Mouse (Mus musculus) thymus, adult 2 months (tissue): Measurements from ENCODE around the gene Vmn1r18. TPM values are rescaled to one million over a fixed set of nuclear protein-coding genes. Genes with fewer than 3 reads are reported as not detected.
"Not testable (repeated sequence)": the region's sequence is repeated elsewhere in the genome, so short reads cannot be mapped to it uniquely, and the experiment has no call there.

Experiments used
- DNase-seq: peaks from one replicate; pipeline ENCODE4 v3.0.0; 2021
- H3K27ac ChIP-seq: fragments of 200-500 bp; 2 replicates; pipeline ENCODE4 v1.5.1; 2012; ENCODE audit warnings: low read length, control low read depth; ENCODE audit not compliant: control insufficient read depth, insufficient read depth
- H3K27me3 ChIP-seq: fragments of 200-500 bp; 2 replicates; pipeline ENCODE4 v1.6.1; 2012; ENCODE audit warnings: mild to moderate bottlenecking, low read length, moderate library complexity, mixed read lengths; ENCODE audit not compliant: control insufficient read depth, insufficient read depth
- H3K36me3 ChIP-seq: fragments of 200-500 bp; 2 replicates; pipeline ENCODE4 v1.6.1; 2012; ENCODE audit warnings: mild to moderate bottlenecking, low read length, moderate library complexity; ENCODE audit not compliant: control insufficient read depth, insufficient read depth
- H3K4me1 ChIP-seq: fragments of 200-500 bp; replicated peaks from 2 replicates; pipeline ENCODE4 v1.6.1; 2012; ENCODE audit warnings: low read length; ENCODE audit not compliant: control insufficient read depth, insufficient read depth
- H3K4me3 ChIP-seq: fragments of 200-500 bp; 2 replicates; pipeline ENCODE4 v1.5.1; 2012; ENCODE audit warnings: mild to moderate bottlenecking, low read length, control low read depth, moderate library complexity; ENCODE audit not compliant: control insufficient read depth, insufficient read depth
- CTCF ChIP-seq: fragments of 200-500 bp; IDR thresholded peaks from 2 replicates; pipeline ENCODE4 v1.5.1; 2012; ENCODE audit warnings: mild to moderate bottlenecking, control low read depth, low read length, moderate library complexity, borderline replicate concordance; ENCODE audit not compliant: control insufficient read depth, poor library complexity, insufficient read depth; ENCODE audit errors: extremely low read depth
- POLR2A ChIP-seq: fragments of 200-500 bp; IDR thresholded peaks from 2 replicates; pipeline ENCODE4 v1.6.1; 2012; ENCODE audit warnings: mild to moderate bottlenecking, low read length, control low read depth, moderate library complexity; ENCODE audit not compliant: control insufficient read depth, poor library complexity, insufficient read depth; ENCODE audit errors: extremely low read depth
- WGBS: fragments of 180-500 bp; shearing (Covaris S2); methylation state at CpG from one replicate; pipeline ENCODE4 v1.1.7; 2018; 5-methylcytosine and 5-hydroxymethylcytosine counted together
- polyA plus RNA-seq: library from polyadenylated mRNA; depleted of rRNA; stranded (reverse); fragments of >200 nt; gene quantifications from 2 replicates; pipeline ENCODE4 v1.2.3, GENCODE M21; 2012; rRNA removed

Vmn1r18 gene
- polyA plus RNA-seq = not detected in 2 replicates

DNA sequence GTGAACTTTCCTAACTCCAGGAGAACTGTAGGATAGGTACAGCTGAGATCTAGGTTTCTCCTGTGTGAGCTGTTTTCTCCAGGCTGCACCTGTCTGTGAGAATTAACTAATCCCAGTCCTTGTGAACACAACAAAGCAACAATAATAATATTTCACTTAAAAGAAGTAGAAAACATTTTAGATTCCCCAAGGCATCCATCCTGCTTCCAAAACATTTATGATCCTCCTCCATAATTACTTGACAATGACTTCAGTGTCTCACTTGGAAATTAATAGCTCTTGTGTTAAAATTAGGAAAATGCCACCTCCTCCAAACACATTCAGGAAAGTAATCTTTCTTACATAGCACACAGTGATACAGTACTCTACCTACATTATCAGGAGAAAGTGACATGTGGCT lies at the start of gene Vmn1r18:
Vmn1r18 (minus strand) TSS at position 101 of the 400 bp plus-strand sequence.
- TF ChIP-seq POLR2A = no peak

DNA sequence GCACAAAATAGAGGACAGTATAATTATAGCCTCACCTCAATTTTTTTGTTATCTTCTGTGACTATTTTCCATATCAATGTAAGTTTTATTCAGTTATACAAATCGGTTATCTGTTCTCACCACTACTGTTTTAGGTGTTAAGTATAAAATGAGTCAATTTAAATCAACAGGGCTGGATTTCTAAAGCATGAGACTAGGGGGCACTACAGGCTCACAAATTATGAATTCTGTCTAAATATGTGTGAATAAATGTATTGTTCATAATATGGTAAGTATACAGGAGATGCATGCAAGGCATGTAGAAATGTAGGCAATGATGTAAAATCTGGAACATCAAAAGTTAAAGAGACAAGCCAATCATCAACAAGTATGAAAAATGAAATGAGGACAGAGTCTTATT lies 35.6 kb upstream of the Vmn1r18 start:
- H3K36me3 ChIP-seq = no peaks in the 10 kb centered on the region
- DNase-seq = peak; percentile 6
- no peak overlapping the region for H3K27ac ChIP-seq
- H3K4me3 ChIP-seq = no peak overlapping the region
- WGBS = 63% methylated on average over 1 of the region's 1 CpGs
- H3K4me1 ChIP-seq = no peaks in the 10 kb centered on the region
- TF ChIP-seq POLR2A (no peak), CTCF (no peak)
- no peaks in the 10 kb centered on the region for H3K27me3 ChIP-seq

More for the DNA sequence above, at the start of gene Vmn1r18:
- Histone ChIP-seq H3K27ac (no peak within 1 kb of the TSS), H3K4me3 (no peak within 1 kb of the TSS), H3K36me3 (no peaks in the 10 kb centered on the region), H3K4me1 (no peaks in the 10 kb centered on the region), H3K27me3 (no peaks in the 10 kb centered on the region)
- DNase-seq = no peak

DNA sequence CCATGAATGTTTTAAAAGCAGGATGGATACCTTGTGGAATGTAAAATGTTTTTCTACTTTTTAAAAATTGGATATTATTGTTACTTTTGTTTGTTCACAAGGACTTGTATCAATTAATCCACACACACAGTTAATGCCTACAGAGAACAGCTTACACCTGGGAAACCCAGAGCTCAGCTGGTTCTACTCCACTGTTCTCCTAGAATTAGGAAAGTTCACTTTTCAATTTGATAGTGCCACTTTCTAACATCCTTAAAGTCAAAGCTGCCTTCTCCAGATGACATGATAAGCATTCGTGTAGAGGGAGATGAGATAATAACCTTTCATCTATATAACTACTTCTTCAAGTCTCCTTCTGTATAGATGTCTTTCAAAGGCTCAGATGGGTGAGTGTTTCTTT lies 33.0 kb upstream of the Vmn1r18 start, which contains the start of gene Vmn1r20:
Vmn1r20 (plus strand) TSS at position 301 of the 400 bp plus-strand sequence.
- H3K36me3 ChIP-seq = no peaks in the 10 kb centered on the region
- H3K27ac ChIP-seq = no peak within 1 kb of the TSS
- DNase-seq = no peak
- no peaks in the 10 kb centered on the region for H3K4me1 ChIP-seq
- H3K4me3 ChIP-seq = no peak within 1 kb of the TSS
- TF ChIP-seq POLR2A (no peak), CTCF (no peak)
- WGBS = 55% methylated on average over 1 of the region's 1 CpGs
- no peaks in the 10 kb centered on the region for H3K27me3 ChIP-seq

DNA sequence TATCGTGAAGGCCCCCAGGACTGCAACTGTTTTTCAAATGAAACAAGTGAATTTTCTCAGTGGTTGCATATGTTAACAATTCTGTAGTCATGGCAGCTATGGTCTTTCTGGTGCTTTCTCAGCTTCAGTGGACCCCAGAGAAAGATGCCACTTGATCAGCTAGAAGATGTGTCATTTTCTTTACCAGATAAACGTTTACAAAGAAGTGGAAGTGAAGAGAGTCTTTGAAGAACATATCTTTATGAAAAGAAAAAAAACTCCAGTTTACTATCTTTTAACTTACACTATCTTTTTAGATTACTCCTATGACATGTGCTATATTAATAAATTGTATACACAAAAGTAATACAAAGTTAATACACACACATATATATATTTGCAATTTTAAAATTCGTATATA lies 7.9 kb upstream of the Vmn1r18 start, which contains the start of gene Vmn1r19:
Vmn1r19 (plus strand) TSS at position 301 of the 400 bp plus-strand sequence.
- 75% methylated on average over 3 of the region's 3 CpGs for WGBS
- not testable (repeated sequence) for H3K4me3 ChIP-seq, H3K27ac ChIP-seq, H3K4me1 ChIP-seq, H3K36me3 ChIP-seq, DNase-seq, H3K27me3 ChIP-seq

DNA sequence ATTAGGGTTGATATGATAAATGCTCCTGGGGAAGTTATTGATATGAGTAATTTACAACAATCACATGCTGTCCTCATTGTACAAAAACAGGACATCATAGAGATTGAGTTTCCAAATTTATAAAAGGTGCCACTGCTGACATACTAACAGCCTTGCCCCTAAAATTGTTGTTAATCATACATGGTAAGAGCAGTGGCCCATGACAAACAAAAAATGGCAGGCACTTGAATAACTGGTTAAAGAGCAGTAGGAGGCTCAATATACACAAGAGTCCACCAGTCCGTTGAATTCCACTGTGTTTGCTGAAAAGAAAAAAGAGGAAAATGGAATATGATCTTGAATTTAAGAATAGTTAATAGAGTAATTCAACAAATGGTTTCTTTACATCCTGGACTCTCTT lies 28.1 kb downstream of the Vmn1r18 start:
- Histone ChIP-seq H3K27me3 (no peaks in the 10 kb centered on the region), H3K27ac (no peak overlapping the region), H3K4me1 (no peaks in the 10 kb centered on the region), H3K36me3 (no peaks in the 10 kb centered on the region), H3K4me3 (no peak overlapping the region)
- TF ChIP-seq POLR2A = no peak
- no peak for TF ChIP-seq CTCF
- 100% methylated on average over 1 of the region's 1 CpGs for WGBS
- DNase-seq = no peak

- H3K4me3 ChIP-seq, H3K27me3 ChIP-seq, H3K36me3 ChIP-seq, DNase-seq, H3K4me1 ChIP-seq, H3K27ac ChIP-seq: not testable (repeated sequence)
- WGBS = 90% methylated on average over 1 of the region's 1 CpGs
Measured at GRCm38 (mm10) chr6:57365866-57366265, 29.7 kb downstream of the Vmn1r18 start.

DNA sequence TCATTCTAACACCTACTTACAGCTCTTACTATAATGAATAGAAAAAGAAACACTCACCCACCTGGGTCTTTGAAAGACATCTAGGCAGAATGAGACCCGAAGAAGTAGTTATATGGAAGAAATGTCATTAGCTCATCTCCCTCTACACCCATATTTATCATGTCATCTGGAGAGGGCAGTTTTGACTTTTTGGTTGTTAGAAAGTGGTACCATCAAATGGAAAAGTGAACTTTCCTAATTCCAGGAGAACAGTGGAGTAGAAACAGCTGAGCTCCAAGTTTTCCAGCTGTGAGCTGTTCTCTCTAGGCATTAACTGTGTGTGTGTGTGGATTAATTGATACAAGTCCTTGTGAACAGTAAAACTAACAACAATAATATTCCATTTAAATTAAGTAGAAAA lies 32.0 kb downstream of the Vmn1r18 start, which contains the start of gene Vmn1r17:
Vmn1r17 (minus strand) TSS at position 101 of the 400 bp plus-strand sequence.
- WGBS = 100% methylated on average over 1 of the region's 1 CpGs
- TF ChIP-seq CTCF = no peak
- TF ChIP-seq POLR2A = no peak
- Histone ChIP-seq H3K36me3 (no peaks in the 10 kb centered on the region), H3K4me1 (no peaks in the 10 kb centered on the region), H3K4me3 (no peak within 1 kb of the TSS), H3K27me3 (no peaks in the 10 kb centered on the region), H3K27ac (no peak within 1 kb of the TSS)
- DNase-seq = no peak
